Mouse (Mus musculus) kidney, adult 18-20 months (tissue): ENCODE results near the gene Wdr62.
A peak's percentile ranks its signal among the peaks of the same experiment; 100 is the strongest.

Experiments used
- DNase-seq: peaks from one replicate; pipeline ENCODE4 v3.0.0; 2021

Wdr62 gene

GRCm38 (mm10) chr7:30300914-30301313 is 20.7 kb upstream of the Wdr62 start:
- DNase-seq = no peak

DNA sequence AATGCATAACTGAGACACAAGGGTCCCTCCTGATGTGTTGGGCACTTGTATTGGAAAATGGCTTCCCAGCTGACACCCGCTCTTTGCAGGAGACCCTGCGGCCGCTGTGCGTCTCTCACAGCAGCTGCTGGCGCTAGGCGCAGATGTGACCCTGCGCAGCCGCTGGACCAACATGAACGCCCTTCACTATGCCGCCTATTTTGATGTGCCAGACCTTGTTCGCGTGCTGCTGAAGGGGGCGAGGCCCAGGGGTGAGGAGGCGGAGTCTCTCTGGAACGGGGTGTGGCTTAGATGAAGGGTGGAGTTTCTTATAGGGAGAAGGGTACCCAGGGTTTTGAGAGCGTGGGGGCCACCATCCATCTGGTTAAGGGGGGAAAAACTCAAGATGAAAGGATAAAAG is 17.0 kb upstream of the Wdr62 start:
- no peak for DNase-seq

DNA sequence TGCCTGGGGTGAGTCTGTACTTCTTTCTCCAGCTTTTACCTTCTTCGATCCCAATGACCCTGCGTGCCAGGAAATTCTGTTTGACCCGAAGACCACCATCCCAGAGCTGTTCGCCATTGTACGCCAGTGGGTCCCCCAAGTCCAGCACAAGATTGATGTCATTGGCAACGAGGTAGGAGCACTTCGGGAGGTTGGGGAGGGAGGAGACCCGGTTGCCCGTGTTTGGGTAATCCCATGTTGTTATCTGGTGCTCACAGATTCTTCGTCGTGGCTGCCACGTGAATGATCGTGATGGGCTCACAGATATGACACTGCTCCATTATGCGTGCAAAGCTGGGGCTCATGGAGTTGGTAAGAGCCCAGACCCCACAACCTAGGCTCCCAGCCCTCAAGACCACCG is 16.6 kb upstream of the Wdr62 start:
- DNase-seq = no peak

DNA sequence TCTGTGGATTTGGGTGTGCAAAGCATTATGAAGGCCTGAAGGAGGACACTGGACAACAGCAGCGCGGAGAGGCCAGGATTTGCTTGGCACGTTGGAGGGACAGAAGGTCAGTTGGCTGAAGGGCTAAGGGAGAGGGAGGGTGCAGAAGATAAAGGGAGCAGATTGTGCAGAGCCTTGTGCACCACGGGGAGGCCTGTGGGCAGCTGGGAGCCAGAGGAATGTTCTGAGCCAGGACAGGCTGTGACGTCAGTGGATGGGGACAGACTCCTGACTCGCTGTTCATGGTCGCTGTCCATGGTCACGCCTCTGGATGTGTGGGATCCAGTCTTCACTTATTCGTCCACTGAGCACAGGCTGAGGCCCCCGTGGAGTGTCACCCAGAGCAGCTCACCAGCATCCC is 14.9 kb upstream of the Wdr62 start:
- no peak for DNase-seq

GRCm38 (mm10) chr7:30294296-30294695 is 14.1 kb upstream of the Wdr62 start:
- no peak for DNase-seq

DNA sequence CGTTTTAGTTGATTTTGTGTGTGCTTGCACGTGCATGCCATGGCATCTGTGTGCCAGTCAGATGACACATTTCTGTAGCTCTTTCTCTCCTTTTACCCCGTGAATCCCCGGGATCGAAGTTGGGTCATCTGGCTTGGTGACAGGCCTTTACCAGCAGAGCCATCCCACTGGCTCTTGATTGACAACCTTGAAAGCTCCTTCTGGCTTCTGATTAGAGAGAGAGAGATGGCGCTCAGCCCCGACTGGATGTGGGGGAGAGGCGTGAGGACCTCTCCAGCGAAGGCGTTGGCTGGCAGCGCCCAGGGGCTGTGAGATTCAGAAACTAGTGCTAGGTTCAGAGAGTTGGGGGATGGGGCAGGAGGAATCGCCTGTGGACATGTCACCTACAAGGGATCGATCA is 13.6 kb upstream of the Wdr62 start:
- no peak for DNase-seq

GRCm38 (mm10) chr7:30291215-30292131 is 11.3 kb upstream of the Wdr62 start, which contains the start of gene Clip3:
Gene Clip3, plus strand, starts transcription at chr7:30291728.
- DNase-seq = no peak

DNA sequence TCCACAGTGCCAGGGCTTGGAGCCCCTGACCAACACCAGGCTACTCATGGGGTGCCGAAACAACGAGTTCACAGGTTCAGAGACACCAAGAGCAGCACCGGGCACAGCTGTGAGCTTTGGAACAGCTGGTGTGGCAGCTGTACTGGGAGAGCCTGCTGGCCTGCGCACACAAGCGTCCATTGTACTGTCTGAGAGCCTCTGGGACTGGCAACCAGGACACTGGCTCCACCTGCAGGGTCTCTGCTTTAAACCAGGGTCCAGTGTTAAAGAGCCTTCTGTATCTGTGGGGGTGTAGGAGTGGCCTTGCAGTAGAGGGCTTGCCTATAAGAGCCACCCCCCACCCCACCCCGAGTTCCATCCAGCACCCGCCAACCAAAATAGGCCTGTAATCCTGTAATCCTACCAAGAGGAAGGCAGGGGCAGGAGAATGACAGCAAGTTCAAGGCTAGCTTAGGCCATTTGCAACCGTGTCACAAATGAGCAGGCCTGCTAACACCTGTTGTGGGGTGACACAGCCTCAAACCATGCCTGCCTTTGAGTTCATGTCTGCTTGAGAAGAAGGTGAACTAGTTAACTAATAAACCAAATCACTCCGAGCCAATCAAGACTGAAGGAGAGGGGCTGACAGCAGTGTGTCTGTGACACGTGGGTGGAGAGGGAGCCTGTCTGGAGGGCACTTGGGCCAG is 9.6 kb upstream of the Wdr62 start:
- DNase-seq = no peak

DNA sequence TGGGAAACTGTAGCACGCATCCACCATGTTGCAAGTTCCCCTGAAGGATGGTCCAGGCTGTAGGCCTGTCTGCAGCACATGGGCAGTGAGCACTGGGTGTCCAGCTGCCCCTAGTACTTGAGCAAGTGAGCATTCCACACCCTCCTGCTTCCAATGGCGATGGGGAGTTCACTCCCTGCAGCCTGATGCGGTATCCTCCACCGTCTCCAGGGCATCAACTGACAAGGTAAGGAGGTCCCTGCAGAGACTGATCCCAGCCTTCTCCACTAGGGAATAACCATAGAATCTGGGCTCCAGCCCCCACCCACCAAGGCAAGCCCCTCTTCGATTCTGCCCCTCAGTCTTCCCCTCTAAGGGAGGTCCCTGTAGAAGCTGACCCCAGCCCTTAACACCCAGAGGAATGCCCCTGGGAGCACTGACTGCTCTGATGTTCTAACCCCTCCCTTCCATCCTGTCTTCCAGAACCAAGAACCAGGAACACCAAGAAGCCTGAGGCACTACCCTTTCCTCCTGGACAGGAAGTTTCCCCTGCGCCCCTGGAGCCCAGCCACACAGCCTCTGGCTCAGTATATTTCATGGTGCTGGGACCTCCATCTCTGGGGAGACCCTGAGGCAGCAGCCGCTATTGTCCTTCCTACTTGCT is 9.0 kb upstream of the Wdr62 start:
- DNase-seq = no peak

DNA sequence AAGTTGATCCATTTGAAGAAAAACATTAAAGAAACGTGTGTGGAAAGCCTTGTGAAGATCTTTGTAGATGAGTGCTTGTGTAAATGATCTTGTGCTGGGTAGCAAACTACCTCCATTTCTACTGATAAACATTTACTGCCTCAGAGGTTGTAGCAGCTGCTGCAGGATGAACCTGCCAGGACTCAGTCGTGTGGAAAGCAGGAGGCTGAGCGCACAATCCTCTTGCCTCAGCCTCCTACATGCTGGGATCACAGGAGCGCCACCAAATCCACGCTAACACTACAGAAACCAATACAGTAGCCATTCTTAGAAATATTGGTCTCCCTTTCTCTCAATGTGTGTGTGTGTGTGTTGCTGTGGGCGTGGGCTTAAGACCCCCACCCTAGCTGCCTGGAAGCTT is 7.8 kb upstream of the Wdr62 start:
- DNase-seq = no peak

DNA sequence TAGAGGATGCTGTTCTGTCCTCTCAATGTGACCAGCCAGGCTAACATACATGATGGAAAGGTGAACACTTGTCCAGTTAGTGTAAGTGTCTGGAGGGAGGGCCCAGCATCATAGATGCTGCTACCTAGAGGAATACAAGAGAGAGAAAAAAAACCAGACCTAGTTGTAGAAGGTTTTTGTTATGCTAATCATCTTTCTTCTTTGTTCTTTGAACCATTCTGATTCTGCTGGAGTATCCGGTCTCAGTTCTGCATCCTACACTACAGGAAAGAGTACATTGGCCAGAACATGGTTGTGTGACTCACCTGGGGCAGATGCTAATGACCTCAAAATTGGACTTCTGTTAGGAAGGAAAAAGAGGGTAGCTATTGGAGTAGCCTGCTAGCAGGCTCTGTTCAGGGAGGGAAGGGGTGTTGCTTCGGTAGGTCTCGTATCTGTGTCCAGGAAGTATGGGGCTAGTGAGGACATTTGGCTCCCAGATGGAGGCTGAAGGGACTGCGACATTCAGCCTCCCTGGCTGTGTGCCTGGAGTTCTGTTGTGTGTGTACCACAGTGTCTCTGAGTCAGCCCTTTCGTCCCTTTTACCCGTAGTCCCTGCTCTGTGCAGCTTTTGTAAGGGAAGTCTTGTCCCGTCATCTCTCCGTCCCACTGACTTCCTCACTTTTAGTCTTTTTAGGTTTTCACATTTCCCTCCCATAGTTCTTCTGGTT is 6.6 kb upstream of the Wdr62 start:
- no peak for DNase-seq

GRCm38 (mm10) chr7:30282740-30283139 is 2.5 kb upstream of the Wdr62 start:
- DNase-seq = no peak

- no peak for DNase-seq
Observed at GRCm38 (mm10) chr7:30281522-30281921, 1.3 kb upstream of the Wdr62 start.

GRCm38 (mm10) chr7:30280670-30281138 is 485 bp upstream of the Wdr62 start:
- DNase-seq = peak; percentile 85

GRCm38 (mm10) chr7:30279536-30279935 is 683 bp downstream of the Wdr62 start:
- no peak for DNase-seq

DNA sequence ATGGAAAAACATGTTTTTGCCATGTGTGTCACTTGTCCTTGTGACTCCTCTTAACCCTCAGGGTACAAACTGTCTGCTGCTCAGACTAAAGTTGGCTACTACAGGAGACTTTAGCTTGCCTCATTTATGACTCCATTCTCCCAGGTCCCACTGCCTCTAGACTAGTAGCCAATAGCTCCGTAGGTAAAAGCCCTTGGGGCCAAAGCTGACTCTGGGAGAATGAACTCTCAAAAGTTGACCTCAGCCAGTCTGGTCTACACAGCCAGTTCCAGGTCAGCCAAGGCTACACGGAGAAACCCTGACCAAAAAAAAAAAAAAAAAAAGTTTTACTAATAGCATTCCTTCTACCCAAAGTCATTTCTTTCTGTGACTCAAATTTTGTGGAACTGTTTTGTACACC is 1.3 kb downstream of the Wdr62 start:
- DNase-seq = no peak

GRCm38 (mm10) chr7:30274383-30274782 is 5.8 kb downstream of the Wdr62 start:
- DNase-seq = no peak

DNA sequence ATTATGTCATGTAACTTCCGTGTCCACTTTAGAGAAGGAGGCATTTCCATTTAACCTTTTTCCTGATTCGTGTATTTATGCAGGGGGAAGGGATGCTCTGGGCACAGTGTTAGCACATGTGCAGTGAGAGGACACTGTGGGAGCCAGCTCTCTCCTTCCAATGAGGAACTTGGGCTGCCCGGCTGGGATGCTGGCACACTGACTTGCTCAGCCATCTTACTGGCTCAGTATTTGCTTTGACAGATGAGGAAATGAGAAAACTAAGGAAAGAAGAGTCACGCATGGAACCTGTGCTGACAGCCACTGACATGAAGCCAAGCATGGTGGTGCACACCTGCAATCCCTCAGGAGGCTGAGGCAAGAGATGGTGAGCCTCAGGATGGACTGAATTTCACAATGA is 10.6 kb downstream of the Wdr62 start:
- DNase-seq = no peak

DNA sequence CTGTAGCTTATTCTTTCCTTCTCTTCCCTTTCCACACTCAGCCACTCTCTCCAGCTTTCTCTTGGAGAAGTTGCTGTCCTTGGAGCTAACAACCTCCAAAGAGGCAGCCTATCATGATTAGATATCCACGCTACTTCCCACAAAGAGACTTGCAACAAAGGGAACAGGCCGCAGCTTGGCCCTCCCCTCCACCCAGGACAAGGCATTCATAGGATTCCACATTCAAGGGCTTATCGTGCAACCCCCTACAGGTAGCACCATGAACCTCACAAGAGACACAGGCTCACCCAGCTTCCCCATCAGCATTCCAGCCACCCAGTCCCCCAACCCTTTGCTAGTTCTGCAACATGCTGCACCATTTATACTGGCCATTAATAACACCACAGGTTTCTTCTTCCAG is 13.4 kb downstream of the Wdr62 start:
- DNase-seq = no peak

GRCm38 (mm10) chr7:30265935-30266334 is 14.3 kb downstream of the Wdr62 start:
- DNase-seq = no peak

DNA sequence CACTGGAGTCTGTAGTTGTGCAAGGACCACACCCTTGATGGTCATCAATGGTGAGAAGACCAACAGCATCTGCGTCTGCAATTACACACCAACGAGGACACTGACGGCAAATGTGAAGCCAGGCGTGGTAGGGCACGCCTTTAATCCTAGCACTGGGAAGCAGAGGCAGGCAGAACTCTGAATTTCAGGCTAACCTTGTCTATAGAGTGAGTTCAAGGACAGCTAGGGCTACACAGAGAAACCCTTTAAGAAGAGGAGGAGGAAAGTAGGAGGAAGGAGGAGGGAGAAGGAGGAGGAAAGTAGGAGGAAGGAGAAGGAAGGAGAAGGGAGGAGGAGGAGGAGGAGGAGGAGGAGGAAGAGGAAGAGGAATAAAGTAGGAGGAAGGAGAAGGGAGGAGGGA is 14.7 kb downstream of the Wdr62 start:
- no peak for DNase-seq

DNA sequence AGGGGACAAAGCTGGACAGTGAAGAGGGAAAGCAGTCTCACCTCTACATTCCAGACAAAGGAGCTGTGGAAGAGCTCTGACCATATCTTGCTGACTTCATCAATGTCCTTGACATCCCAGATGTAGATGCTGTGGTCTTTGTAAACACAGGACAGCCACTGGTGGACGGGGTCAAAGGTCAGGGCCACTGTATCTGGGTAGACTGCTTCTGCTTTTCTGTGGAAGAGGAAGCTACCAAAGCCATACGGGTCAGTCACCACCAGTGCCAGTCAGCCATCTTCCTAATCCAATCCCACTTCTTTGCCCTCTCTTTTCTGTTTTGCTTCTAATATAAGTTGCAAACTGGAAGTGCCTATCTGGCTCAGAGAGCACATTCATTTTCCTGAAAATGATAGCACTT is 15.2 kb downstream of the Wdr62 start:
- no peak for DNase-seq
